Mouse (Mus musculus) spleen, postnatal 4 days (tissue): ENCODE results near the gene Pax8.

Source experiments
- DNase-seq, 2 experiments: peaks; one replicate each; pipeline ENCODE4 v3.0.0; 2022; ENCODE audit warnings: low spot score in 2 of 2

Gene Pax8

DNA sequence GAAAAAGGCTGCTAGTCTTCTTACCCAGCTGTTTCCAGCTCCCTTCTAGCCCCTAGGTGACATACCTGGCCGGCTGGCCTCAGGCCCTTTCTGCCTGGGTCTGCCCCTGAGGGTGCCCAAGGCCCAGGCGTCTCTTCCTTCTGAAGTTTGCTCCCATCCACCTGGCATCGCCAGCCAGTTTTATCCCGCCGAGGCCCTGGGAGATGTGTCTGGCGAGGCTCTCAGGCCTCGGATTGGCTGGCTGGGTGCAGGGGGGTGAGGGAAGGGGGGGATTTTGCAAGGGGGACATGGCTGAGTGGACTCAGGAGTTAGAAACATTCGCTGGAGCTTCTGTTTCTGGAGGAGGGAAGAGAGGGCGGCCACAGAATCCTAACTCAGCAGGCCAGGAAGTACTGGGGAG lies at the start of gene Pax8:
Gene Pax8, minus strand, starts transcription at position 180 of the 400 bp plus-strand sequence.
- DNase-seq, result no peak

GRCm38 (mm10) chr2:24521430-24522226 lies 46.2 kb upstream of the Pax8 start:
- DNase-seq, result no peak

DNA sequence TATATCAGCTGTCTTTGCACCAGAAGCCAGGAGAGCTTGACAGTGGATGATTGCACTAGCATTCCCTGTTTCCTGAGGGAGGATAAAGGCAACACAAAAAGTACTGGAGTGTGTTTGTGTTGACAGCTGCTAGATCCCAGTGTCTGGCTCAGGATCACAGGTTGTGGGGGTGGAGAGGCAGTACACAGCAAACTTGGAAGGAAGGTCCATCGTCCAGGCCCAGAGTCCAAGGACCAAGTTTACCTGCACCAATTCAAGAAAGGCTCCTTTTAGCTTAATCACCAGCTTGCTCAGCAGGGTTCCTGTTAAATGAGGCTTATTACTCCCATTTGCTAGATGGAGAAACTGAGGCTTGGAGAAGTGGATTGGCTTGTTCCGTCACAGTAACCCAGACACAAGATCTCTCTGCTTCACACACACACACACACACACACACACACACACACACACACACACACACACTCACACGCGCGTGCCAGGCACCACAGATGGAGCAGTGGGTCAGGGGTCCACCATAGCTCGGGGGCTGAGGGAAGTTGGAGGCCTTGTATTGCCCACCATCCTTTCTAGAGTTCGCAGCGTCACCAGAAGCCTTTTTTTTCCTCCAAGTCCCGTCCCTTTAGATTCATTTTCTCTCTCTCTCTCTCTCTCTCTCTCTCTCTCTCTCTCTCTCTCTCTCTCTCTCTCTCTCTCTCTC lies 45.3 kb upstream of the Pax8 start:
- DNase-seq, result no peak

DNA sequence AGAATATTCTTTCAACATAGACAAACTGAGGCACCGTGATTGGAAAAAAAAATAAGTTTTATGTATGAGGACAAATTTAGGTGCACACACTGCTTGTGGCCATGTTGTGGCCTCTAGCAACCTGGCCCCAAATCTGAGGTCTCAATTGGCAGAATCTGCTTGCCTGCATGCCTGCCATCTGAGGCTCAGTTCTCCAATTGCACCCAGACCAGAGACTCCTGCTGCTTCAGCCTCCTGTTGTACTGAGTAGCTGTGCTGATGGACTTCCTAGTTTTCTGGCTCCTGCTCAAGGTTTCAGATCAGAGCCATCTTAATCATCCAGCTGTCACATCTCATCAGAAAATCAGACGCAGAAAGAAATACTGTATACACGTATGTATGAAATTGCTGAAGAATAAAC lies 41.5 kb upstream of the Pax8 start:
- no peak for DNase-seq

DNA sequence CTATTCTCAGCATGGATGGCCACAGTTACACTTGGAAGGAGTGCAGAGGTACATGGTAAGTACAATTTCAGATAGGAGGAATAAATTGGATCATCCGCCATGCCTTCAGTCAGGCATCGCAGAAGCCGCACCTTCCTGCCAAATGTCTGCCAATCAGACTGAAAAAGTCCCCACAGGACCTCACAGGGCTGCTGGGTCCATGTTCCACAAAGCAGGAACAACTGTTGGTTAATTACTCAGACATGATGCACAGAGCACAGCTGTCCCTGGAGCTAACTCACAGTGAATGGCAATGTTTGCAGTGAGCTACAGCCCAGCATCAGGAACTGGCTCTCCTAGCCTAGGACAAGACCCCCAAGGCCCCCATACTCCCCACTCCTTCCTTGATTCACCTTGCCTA lies 32.0 kb upstream of the Pax8 start:
- no peak for DNase-seq

DNA sequence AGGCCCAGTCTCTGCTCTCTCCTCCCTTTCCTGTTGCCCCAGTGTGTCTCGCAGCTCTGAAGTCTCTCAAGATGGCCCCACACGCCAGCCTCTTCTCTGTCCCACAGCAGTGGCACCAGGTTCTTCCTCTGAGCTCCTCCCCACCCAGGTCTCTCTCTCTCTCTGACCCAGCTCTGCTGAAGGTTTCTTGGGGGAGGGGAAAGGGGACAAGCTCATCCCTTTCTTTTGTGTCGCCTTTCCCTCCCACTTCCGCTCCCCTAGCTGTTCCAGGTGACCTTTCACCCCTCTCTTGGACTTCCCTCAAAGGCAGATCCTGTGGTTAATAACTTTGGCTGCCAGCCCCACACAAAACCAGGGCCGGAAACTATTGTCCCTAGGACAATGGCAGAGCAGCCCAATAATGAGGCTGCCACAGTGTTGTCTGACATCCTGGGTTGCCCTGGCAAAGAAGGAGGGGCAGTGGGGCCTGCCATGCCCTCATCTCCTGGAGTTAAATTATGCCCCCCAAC lies 27.6 kb upstream of the Pax8 start:
- no peak for DNase-seq

DNA sequence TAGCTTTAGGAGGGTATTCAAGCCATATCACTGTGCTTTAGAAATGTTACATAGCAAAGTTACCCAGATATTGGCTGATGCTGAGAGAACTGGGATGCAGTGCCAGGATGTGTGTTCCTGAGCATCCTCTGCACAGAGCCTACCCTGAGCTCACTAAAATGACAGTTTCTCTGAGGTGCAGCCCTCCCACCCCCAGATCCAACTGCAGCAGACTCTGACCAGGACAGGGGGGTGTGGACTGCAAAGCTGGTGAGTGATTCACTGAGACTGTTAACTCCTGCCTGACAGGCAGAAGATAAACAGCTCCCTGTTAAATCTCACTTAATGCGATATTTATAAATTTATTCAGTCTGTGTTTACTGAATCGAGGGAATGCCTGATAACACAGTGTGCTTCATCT lies 25.5 kb upstream of the Pax8 start:
- DNase-seq, result no peak

DNA sequence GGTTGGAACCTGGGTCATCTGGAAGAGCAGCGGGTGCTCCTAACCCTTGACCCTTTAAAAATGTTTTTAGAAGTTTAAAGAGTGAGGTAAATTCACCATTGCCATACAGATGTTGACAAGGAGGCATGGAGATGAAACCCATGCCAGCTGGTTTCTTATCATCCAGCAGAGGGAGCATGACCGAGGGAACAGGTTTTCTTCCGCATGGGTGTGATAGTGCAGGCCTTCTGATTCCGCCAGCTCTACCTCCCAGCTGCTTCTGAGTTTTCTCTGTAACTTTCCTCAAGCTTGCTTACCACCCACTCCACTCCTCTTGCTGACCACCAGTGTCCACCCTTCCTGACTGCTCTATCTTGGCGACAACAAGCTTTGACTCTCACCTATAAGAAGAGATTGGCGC lies 15.2 kb upstream of the Pax8 start:
- no peak for DNase-seq

DNA sequence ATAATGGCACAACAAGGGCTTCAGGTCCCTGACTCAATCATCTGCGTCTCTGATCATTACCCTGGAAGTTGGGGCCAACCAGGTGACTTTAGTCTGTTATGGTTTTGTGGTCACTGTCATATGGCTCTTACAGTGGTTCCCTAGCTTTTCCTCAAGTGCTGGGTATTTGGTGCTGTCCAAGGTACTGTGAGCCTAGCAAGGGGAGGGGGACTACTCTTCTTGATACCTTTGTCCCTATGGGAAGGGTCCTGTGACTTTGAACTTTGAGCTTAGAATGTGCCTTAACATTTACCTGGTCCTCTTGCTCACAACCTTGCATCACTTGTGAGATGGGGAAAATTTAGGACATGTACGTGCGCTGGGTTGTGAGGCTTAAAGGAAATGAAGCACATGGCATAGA lies 13.3 kb upstream of the Pax8 start:
- no peak for DNase-seq

- DNase-seq, result no peak
Observed at GRCm38 (mm10) chr2:24487056-24487825, 11.8 kb upstream of the Pax8 start.

DNA sequence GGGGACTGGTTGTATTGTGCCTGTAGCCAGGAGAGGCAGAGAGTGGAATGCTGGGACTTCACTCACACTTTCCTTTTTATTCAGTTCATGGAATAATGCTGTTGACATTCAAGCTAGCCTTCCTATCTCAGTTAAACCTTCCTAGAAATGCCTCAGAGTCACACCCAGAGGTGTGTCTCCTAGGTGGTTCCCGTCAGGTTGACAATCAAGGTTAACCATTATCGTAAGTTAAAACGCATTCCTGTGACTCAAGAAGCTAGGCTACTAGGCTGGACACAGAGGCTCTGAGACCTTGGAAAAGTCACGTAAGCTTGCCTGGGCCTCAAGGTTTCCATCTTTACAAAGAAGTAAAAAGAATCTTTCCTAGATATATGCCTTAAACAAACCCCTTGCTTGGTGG lies 10.0 kb upstream of the Pax8 start:
- no peak for DNase-seq

GRCm38 (mm10) chr2:24479906-24480305 lies 4.5 kb upstream of the Pax8 start:
- no peak for DNase-seq

DNA sequence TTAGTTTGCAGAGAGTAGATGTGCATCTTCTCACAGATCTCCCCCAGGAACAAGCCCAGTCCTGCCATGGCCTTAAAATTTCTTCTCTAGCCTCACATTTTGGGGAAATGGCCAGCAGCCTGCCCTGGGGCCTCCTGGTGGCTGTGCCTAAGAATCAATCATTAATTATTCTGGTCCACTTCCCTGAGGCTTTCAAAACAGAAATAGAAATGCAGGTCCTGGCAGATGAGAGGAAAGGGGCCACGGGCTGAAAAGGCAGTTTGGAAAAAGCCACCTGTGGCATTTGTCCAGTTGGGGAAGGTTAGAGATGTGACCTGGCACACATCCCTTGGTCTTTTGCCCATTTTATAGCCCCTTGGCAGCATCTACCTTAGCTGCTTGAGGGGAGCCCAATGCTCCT lies 3.8 kb upstream of the Pax8 start:
- DNase-seq, result no peak

DNA sequence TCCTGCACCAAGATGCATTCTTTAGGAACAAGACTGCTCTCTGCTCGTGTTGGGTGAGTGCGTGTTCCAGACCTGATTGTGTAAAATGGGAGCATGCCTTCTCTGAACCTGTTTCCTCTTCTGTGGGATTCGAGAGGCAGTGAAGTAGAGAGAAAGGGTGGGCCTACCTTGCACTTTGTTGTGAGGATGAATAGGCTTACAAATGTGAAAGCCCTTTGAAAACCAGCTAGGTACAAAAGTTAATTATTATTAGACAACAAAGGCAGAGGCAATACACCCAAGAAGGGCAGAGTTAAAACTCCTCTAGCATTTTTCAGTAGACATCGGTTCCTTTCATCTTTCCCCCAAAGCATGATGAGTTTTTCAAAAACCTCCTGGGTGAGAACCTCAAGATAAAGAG lies 3.2 kb upstream of the Pax8 start:
- no peak for DNase-seq

DNA sequence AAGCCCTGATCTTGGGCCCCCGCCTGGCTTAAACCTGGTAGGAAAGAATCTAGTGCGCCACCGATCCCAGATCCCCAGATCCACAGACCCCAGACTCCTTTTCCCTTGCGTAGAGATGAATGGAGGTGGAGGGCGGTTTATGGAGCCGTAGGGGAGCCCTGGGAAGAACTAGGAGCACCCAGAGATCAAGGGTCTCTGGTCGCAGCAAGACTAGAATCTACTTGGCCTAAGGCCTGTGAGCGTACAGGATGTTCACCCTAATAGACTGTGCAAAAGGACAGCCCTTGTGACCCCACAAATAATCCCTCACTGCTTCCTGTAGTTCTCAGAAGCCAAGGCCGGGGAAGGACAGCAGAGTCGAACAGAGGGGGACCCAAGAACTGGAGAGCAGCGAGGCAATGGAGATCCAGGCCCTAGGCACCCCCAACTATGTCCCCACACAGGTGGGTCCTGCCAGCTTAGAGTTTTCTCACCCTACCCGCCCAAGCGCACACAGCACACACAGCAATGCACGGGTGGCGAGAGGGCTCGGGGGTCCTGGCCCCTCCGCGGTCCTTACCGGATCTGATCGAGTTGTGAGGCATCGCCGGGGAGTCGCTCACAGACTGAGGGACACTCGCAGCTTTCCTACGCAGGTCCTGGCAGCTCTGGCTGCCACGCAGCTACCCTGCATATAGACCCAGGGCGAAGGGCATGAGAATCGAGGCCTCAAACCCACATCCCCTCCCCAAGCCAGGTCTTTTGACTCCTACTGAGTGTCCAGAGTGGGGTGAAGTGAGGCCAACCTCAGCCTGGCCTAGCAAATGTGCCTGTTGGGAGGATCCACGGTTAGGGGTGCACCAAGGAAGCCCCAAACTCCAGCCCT lies 653 bp downstream of the Pax8 start:
- DNase-seq, result no peak

- DNase-seq, result no peak
Observed at GRCm38 (mm10) chr2:24473641-24474511, 1.5 kb downstream of the Pax8 start.

- no peak for DNase-seq
Observed at GRCm38 (mm10) chr2:24472677-24473076, 2.7 kb downstream of the Pax8 start.

GRCm38 (mm10) chr2:24472111-24472510 lies 3.3 kb downstream of the Pax8 start:
- DNase-seq, result no peak

DNA sequence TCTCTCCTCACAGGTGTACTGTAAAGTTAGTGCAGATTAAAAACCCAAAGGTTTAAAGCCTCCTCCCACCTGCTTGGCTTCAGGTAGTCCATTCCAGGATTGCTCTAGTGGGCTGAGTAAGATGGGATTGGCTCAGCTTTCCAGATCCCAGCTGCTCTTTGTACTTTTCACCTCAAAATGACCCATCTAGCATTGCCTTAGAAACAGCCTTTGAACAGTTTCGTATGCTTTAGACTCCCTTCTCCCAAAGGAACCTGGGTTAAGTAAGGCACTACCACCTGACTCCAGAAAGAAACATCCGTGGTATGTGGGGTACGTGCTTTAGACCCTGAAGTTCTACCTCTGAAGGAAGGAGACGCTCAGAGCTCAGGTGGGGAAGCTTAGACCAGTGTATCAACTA lies 6.3 kb downstream of the Pax8 start:
- no peak for DNase-seq

- no peak for DNase-seq
Observed at GRCm38 (mm10) chr2:24468430-24468829, 7.0 kb downstream of the Pax8 start.

DNA sequence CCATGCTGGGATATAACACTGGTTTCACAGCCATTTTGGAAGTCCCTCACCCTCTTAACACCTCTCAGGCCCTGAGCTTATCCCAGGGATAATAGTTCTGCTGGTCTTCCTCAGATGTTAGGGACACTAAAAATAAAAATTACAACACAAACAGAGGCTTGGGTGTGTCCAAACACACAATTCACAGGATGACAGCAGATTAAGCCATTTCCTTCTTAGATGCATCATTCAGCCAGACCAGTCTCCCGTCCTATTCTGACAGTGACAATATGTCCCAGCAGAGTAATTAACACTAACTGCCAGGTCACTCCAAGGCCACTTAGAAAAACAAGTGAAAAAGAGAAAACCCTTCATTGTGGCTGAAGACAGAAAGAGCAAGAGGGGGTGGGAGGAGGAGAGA lies 8.2 kb downstream of the Pax8 start:
- no peak for DNase-seq
